Mouse (Mus musculus) myocyte (in vitro differentiated cells): ENCODE results near the gene Dbf4.

ENCODE experiments used
- CEBPB ChIP-seq: IDR thresholded peaks from 2 replicates; pipeline ENCODE4 v1.6.1; 2011; ENCODE audit warnings: mild to moderate bottlenecking, moderate library complexity; ENCODE audit not compliant: poor library complexity, insufficient read depth, severe bottlenecking
- E2F4 ChIP-seq: IDR thresholded peaks from one replicate; pipeline ENCODE4 v1.6.1; 2011; ENCODE audit warnings: mild to moderate bottlenecking, control low read depth, moderate library complexity; ENCODE audit not compliant: insufficient read depth
- MAX ChIP-seq: IDR thresholded peaks from one replicate; pipeline ENCODE4 v1.6.1; 2011; ENCODE audit warnings: low read depth, mild to moderate bottlenecking, control low read depth
- MYOD1 ChIP-seq, 3 experiments: IDR thresholded peaks; one replicate each; pipeline ENCODE4 v1.6.1; 2011; ENCODE audit warnings: control low read depth in 2 of 3, low read depth in 2 of 3, mild to moderate bottlenecking in 2 of 3, moderate library complexity in 1 of 3; ENCODE audit not compliant: insufficient read length in 2 of 3, control insufficient read depth in 1 of 3
- MYOG ChIP-seq, 3 experiments: IDR thresholded peaks; one replicate each; pipeline ENCODE4 v1.6.1; 2011; ENCODE audit warnings: control low read depth in 2 of 3, low read depth in 2 of 3, mild to moderate bottlenecking in 2 of 3; ENCODE audit not compliant: insufficient read length in 2 of 3, control insufficient read depth in 1 of 3, insufficient read depth in 1 of 3
- POLR2A ChIP-seq: IDR thresholded peaks from one replicate; pipeline ENCODE4 v1.6.1; 2011; ENCODE audit warnings: low read depth, mild to moderate bottlenecking, control low read depth, moderate library complexity; ENCODE audit not compliant: insufficient read length
- POLR2AphosphoS2 ChIP-seq: IDR thresholded peaks from one replicate; pipeline ENCODE4 v1.6.1; 2011; ENCODE audit warnings: low read depth, control low read depth; ENCODE audit not compliant: insufficient read length
- TCF12 ChIP-seq: IDR thresholded peaks from one replicate; pipeline ENCODE4 v1.6.1; 2011; ENCODE audit warnings: mild to moderate bottlenecking, control low read depth; ENCODE audit not compliant: poor library complexity, insufficient read depth, severe bottlenecking
- TCF3 ChIP-seq: IDR thresholded peaks from one replicate; pipeline ENCODE4 v1.6.1; 2011; ENCODE audit warnings: low read depth, control low read depth; ENCODE audit not compliant: insufficient read length
- USF1 ChIP-seq: IDR thresholded peaks from one replicate; pipeline ENCODE4 v1.6.1; 2011; ENCODE audit warnings: low read depth, mild to moderate bottlenecking, control low read depth, moderate library complexity

- TF ChIP-seq POLR2A, result no peak
- no peak for TF ChIP-seq USF1
- no peak for TF ChIP-seq MAX
- no peak for TF ChIP-seq TCF3
- TF ChIP-seq POLR2AphosphoS2, result no peak
- no peak for TF ChIP-seq TCF12
- no peak for TF ChIP-seq MYOD1 (IDR thresholded peaks at IDR 0.05; ENCODE audit: control insufficient read depth in 1 of 3, insufficient read length in 2 of 3, low read depth in 2 of 3)
- TF ChIP-seq E2F4, result no peak
- no peak for TF ChIP-seq MYOG (IDR thresholded peaks at IDR 0.05; ENCODE audit: control insufficient read depth in 1 of 3, insufficient read depth in 1 of 3, insufficient read length in 2 of 3, low read depth in 2 of 3)
- no peak for TF ChIP-seq CEBPB
These were observed 64.8 kb downstream of the Dbf4 start for GRCm38 (mm10) chr5:8357677-8358076.
